Mouse (Mus musculus): Measurements from ENCODE around the gene Sesn2. TPM values are rescaled to one million over a fixed set of nuclear protein-coding genes. Genes with fewer than 3 reads are reported as not detected.

Gene Sesn2
- 5.3 and 6.4 TPM in 2 replicates for polyA plus RNA-seq (2012; rRNA removed)

GRCm38 (mm10) chr4:132510352-132510798 is at the start of gene Sesn2:
Gene Sesn2 (minus strand): TSS chr4:132510501.

GRCm38 (mm10) chr4:132535406-132536121 is 25.3 kb upstream of the Sesn2 start, which contains the start of gene Dnajc8:
Gene Dnajc8 (plus strand): TSS chr4:132535550.

GRCm38 (mm10) chr4:132532981-132533916 is 22.9 kb upstream of the Sesn2 start, which contains the start of gene Atpif1:
Gene Atpif1 (minus strand): TSS chr4:132533659.

GRCm38 (mm10) chr4:132463430-132464254 is 46.7 kb downstream of the Sesn2 start, which contains the start of gene Med18:
Gene Med18 (minus strand): TSS chr4:132463921.

Other genes with a start within 250 kb of the Sesn2 start
- 4.6 and 7.3 TPM in 2 replicates for gene Gmeb1, start 248.9 kb downstream of the Sesn2 start, polyA plus RNA-seq (2012; rRNA removed)
- gene Taf12, start 236.1 kb downstream of the Sesn2 start, polyA plus RNA-seq (2012; rRNA removed), result 1.00 and 1.1 TPM in 2 replicates
- 0.47 and 0.77 TPM in 2 replicates for gene Rab42, start 207.1 kb downstream of the Sesn2 start, polyA plus RNA-seq (2012; rRNA removed)
- 7.4 and 7.6 TPM in 2 replicates for gene Trnau1ap, start 181.0 kb downstream of the Sesn2 start, polyA plus RNA-seq (2012; rRNA removed)
- gene Rcc1, start 156.9 kb downstream of the Sesn2 start, polyA plus RNA-seq (2012; rRNA removed), result 3.5 and 3.9 TPM in 2 replicates
- 6.6 and 8.0 TPM in 2 replicates for gene Phactr4, start 88.0 kb downstream of the Sesn2 start, polyA plus RNA-seq (2012; rRNA removed)
- gene Med18, start 46.6 kb downstream of the Sesn2 start, polyA plus RNA-seq (2012; rRNA removed), result 0.89 and 1.0 TPM in 2 replicates
- 28.1 and 28.3 TPM in 2 replicates for gene Atpif1, start 23.2 kb upstream of the Sesn2 start, polyA plus RNA-seq (2012; rRNA removed)
- gene Dnajc8, start 25.0 kb upstream of the Sesn2 start, polyA plus RNA-seq (2012; rRNA removed), result 4.8 and 7.3 TPM in 2 replicates
- 1.6 and 1.9 TPM in 2 replicates for gene Ptafr, start 53.6 kb upstream of the Sesn2 start, polyA plus RNA-seq (2012; rRNA removed)
- gene Eya3, start 128.5 kb upstream of the Sesn2 start, polyA plus RNA-seq (2012; rRNA removed), result 7.4 and 8.8 TPM in 2 replicates
- gene Xkr8, start 222.0 kb upstream of the Sesn2 start, polyA plus RNA-seq (2012; rRNA removed), result 1.2 and 3.0 TPM in 2 replicates
- gene Smpdl3b, start 246.8 kb upstream of the Sesn2 start, polyA plus RNA-seq (2012; rRNA removed), result 3.9 and 5.0 TPM in 2 replicates